Mouse (Mus musculus): ENCODE measurements around the gene Tmem138.
"Not testable (repeated sequence)": the region's sequence is repeated elsewhere in the genome, so short reads cannot be mapped to it uniquely, and the experiment has no call there.

Tmem138 gene

DNA sequence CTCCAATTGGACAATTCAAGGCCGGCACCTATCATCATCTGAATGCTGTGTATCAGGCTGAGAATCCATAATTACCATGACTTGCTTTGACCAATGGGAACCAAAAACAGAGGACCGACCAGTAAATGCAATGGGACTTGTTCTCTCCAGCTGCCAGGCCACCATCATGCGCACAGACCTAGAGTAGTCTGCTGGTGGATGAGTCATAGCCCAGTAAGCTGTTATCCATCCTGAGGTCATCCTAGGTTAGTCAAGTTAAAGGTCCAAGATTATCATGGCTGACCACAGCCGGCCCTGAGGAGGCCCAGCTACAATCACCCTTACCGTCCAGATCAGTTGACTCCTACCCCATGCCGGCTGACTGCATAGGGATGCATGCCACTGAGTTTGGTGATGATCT lies 7.5 kb downstream of the Tmem138 start:
- no peak for DNase-seq (ENCODE audit: low read depth, low spot score)

- DNase-seq (ENCODE audit: low read depth, low spot score), result no peak
Measured at GRCm38 (mm10) chr19:10565217-10565616, 11.9 kb downstream of the Tmem138 start.

- no peak for DNase-seq (ENCODE audit: low read depth, low spot score)
Measured at GRCm38 (mm10) chr19:10564278-10564677, 12.9 kb downstream of the Tmem138 start.

- no peak for DNase-seq (ENCODE audit: low read depth, low spot score)
Measured at GRCm38 (mm10) chr19:10562351-10562750, 14.8 kb downstream of the Tmem138 start.

DNA sequence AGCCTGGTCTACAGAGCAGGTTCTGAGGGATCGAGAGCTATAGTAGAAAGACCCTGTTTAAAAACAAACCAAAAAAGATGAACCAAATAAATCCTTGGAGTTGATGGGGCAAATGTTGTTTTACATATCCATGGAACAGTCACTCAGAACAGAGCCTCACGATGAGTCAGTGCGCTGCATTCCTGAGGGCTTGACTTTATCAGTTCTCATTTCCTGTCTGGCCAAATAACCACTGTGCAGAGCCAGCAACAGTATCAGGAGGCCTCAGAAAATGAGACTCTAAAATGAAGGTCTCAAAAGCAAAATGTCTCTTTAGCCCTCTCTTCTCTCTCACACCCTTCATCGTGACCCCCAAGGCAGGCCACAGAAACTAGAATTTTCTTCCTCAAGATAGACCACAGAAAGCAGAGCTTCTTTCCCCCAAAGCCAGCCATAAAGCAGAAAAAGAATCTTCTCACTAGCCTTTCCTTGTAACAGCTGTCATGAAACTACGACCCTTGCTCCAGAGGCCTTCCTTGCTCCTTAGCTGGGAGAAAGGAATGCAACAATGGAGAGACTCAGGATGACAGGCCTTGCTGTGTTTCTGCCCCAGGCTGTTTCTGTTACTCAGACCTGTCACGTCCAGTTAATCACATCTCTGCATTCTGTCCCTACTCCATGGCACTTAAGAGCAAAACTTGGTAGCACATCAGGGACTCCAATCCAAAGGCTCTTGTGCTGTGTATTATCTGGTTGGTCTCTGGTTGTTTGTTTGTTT lies 15.4 kb downstream of the Tmem138 start:
- DNase-seq (ENCODE audit: low read depth, low spot score), result no peak

- peak; percentile 40 for DNase-seq (ENCODE audit: low read depth, low spot score)
Measured at GRCm38 (mm10) chr19:10560108-10560507, 17.1 kb downstream of the Tmem138 start.

GRCm38 (mm10) chr19:10557837-10558375 lies 19.3 kb downstream of the Tmem138 start:
- DNase-seq (ENCODE audit: low read depth, low spot score), result not testable (repeated sequence)

GRCm38 (mm10) chr19:10557430-10557829 lies 19.7 kb downstream of the Tmem138 start:
- DNase-seq (ENCODE audit: low read depth, low spot score), result no peak

GRCm38 (mm10) chr19:10557001-10557400 lies 20.2 kb downstream of the Tmem138 start:
- no peak for DNase-seq (ENCODE audit: low read depth, low spot score)

DNA sequence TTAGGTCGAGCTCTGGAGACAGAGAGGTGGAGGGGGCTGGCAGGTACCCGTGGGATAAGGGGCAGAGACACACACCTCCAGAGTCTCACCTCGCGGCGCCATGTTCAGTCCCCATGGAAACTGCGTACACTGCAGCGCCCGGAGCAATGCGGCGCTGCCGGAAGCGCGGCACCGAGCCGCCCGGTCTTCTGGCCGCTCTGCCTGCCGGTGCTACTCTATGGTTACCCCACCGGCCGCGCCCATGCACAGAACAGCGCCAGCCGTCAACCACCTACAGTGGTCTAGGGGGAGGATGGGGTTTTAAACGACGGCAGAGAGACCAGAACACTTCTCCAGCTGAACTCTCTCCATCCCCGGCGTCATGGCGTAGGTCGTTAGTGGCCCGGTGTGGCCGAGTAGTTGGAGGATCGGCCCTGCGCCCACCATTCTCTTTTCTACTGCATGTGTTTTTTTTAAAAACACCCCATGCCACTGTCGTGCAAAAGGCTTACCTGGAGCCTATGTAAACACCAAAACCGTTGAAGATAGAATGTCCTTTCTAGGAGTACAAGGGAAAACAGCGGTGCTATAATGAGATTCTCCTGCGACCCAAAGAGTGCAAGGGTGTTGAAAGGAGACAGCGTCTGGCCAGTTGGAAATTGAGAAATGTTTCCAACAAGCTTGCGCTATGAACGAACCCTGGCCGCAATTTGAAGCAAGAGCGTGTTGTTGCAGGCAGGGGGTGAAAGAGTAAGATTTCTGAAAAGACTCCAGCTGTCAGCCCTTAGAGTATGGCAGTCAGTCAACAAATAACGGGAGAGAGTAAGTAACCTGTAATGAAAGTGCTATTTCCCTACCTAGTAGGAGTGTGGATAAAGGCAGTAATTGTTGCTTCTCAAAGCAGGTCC lies 21.3 kb downstream of the Tmem138 start, which contains the start of gene Tmem216:
TSS of gene Tmem216 (minus strand) at position 615 of the 887 bp plus-strand sequence.
- peak; percentile 94 for DNase-seq (ENCODE audit: low read depth, low spot score)

GRCm38 (mm10) chr19:10539454-10539853 lies 37.7 kb downstream of the Tmem138 start:
- DNase-seq (ENCODE audit: low read depth, low spot score), result no peak

DNA sequence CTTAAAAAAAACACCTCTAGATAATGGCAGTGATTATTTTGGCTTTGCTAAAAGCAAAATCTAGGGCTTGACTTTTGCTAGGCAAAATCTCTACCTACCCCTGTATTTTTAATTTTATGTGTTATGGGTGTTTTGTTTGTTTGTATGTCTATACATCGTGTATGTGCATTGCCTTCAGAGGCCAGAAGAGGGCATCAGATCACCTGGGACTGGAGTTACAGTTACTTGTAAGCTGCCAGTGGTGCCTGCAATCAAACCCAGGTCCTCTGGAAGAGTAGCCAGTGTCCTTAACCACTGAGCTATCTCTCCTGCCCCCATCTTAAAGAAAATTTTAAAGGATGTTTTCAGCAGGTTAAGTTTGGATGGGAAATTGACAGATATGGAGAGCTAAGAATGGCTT lies 47.1 kb downstream of the Tmem138 start:
- no peak for DNase-seq (ENCODE audit: low read depth, low spot score)

DNA sequence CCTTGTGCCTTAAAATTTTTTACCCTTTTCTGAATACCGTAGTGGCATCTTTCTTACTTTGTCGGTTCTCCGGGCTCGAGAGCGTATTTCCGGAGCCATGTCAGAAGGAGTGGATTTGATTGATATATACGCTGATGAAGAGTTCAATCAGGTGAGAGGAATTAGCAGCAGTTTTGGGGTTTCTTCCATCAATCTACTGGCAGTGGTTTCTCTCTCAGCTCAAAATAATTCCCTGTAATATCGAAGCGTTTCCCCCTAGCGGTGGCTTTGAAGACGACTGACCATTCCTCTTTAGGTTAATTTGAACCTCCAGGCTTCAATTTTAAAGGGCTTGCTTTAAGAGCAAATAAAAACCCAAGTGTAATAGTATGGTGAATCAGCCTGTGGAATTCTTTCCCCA lies 51.3 kb downstream of the Tmem138 start, which contains the start of gene Sdhaf2:
TSS of gene Sdhaf2 (minus strand) at position 233 of the 400 bp plus-strand sequence.
- DNase-seq (ENCODE audit: low read depth, low spot score), result peak; percentile 72

GRCm38 (mm10) chr19:10525106-10525901 lies 51.9 kb downstream of the Tmem138 start, which contains the start of gene Cpsf7:
Cpsf7 (plus strand) TSS chr19:10525266.
- peak; percentile 98 for DNase-seq (ENCODE audit: low read depth, low spot score)

DNA sequence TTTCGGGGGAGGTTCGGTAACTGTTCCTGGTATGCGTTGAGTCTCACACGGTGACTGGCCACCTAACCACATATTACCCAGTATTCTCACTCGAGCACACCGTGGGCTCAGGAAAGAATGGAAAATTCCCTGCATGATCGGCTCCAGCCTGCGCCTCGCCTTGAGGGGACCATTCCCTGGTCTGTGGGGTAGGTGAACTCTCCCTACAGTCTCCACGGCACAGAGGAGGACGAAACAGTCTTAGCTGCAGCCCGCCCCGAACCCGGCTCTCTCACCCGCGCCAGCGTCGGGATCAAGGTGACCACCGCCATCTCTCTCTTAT lies 52.4 kb downstream of the Tmem138 start:
- no peak for DNase-seq (ENCODE audit: low read depth, low spot score)

DNA sequence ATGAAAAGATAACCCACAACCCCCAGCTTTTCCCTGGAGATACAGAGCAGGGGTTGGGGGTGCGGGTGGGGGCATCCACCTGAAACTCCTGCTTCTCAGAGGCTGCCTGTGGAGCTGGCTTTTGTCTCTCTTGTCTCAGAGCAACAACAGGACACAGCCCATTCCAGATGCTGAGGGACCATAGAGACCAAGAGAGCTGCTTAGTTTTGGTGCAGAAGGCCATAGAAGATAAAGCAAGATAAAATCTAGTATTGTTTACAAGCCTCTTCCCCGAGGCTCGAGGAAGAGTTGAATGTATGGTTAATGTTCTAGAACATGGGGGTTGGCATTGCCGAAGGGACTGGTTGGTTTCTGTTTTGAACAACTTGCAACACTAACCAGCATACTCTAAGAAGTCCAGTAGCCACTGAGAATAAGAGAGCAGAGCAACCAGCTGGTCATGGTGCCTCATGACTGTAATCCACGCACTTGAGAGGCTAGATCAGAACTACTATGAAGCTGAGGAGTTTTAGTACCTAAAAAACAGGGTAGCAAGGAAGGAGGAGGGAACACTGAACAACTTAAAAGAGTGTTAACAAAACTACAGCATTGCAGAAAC lies 53.6 kb downstream of the Tmem138 start:
- DNase-seq (ENCODE audit: low read depth, low spot score), result no peak

- DNase-seq (ENCODE audit: low read depth, low spot score), result no peak
Measured at GRCm38 (mm10) chr19:10521926-10522325, 55.2 kb downstream of the Tmem138 start.
